Comparison of ENCODE assay signal across 11 mouse cellular contexts in the genomic region with DNA sequence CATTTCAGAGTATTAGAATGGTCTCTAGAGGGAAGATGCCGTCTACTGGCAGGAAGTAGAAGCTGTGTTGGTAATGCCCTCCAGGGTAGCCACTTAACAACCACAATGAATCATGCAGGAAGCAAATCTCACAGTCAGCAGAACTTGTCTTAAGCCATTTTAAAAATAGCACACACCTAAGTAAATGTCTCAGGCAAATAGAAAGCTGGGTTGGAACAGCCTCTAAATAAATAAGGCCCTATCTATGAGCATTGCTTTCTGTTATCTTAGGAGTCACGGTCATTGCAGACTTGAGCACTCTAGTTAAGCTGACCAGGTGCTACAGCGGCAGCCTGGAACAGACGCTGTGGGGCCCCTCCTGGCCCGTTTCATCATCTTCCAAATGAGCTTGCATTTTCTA. TPM values are rescaled to one million over a fixed set of nuclear protein-coding genes. Genes with fewer than 3 reads are reported as not detected.
A peak's percentile ranks its signal among the peaks of the same experiment; 100 is the strongest.
DNase-seq lines count a peak whose midpoint lies in the region; ATAC-seq lines count a peak whose summit lies in the region.
"Had no signal": no experiment of that assay in that cellular context is flagged by ENCODE, and none has a peak within 500 bp of the region (broad histone marks: within the 10 kb centered on the region; RNA-seq: fewer than 3 reads in every experiment).

No protein-coding gene starts in this region.

- H3K27me3 ChIP-seq in liver, embryonic 13.5 days, result no peaks in the 10 kb centered on the region
- no peaks in the 10 kb centered on the region for H3K27me3 ChIP-seq in forebrain, embryonic 15.5 days
- H3K27me3 ChIP-seq: embryonic facial prominence, embryonic 13.5 days; lung, embryonic 15.5 days had no signal

- H3K4me2 ChIP-seq in liver, embryonic 13.5 days, result peak overlapping the region; percentile 32; the same call in 1 of the 2 replicates
- H3K4me2 ChIP-seq in forebrain, embryonic 15.5 days (replicated peaks), result no peak overlapping the region
- H3K4me2 ChIP-seq: embryonic facial prominence, embryonic 13.5 days; lung, embryonic 15.5 days had no signal

- H3K9ac ChIP-seq in liver, embryonic 13.5 days, result no peak overlapping the region
- H3K9ac ChIP-seq in forebrain, embryonic 15.5 days (replicated peaks), result no peak overlapping the region
- H3K9ac ChIP-seq: embryonic facial prominence, embryonic 13.5 days; lung, embryonic 15.5 days had no signal

- peak; percentile 84 for DNase-seq in heart, adult 11 months
- DNase-seq in heart, adult 9 months (ENCODE audit: low spot score in 2 of 2), result no peak
- peak; percentile 41 for DNase-seq in thymus, postnatal 0 days (ENCODE audit: low spot score)
- no peak for DNase-seq in thymus, postnatal 10 days (ENCODE audit: low spot score in 2 of 2)
- DNase-seq in liver, embryonic 13.5 days, result peak; percentile 38
- DNase-seq in adrenal gland, adult 2 months, result no peak
- no peak for DNase-seq in spleen, postnatal 4 days (ENCODE audit: low spot score in 2 of 2)
- DNase-seq: thymus, postnatal 36 days had no signal

- ATAC-seq in liver, embryonic 13.5 days (ENCODE audit: low read depth), result peak; percentile 72
- ATAC-seq in forebrain, embryonic 15.5 days (replicated peaks), result no peak

- peaks cover 70% of the 10 kb centered on the region for H3K4me1 ChIP-seq in liver, embryonic 13.5 days (replicated peaks)
- peaks cover 3% of the 10 kb centered on the region; the same call in 1 of the 2 replicates for H3K4me1 ChIP-seq in forebrain, embryonic 15.5 days
- H3K4me1 ChIP-seq: lung, embryonic 15.5 days had no signal

- WGBS in liver, embryonic 13.5 days (ENCODE audit: insufficient replicate concordance), result 10% methylated on average over 5 of the region's 5 CpGs
- whole genome bisulfite sequencing in forebrain, embryonic 15.5 days, result 77% methylated on average over 5 of the region's 5 CpGs

- H3K27ac ChIP-seq in liver, embryonic 13.5 days, result peak overlapping the region; percentile 79
- H3K27ac ChIP-seq in forebrain, embryonic 15.5 days (replicated peaks), result no peak overlapping the region
- H3K27ac ChIP-seq: embryonic facial prominence, embryonic 13.5 days; lung, embryonic 15.5 days had no signal

- no peaks in the 10 kb centered on the region for H3K36me3 ChIP-seq in liver, embryonic 13.5 days
- no peaks in the 10 kb centered on the region for H3K36me3 ChIP-seq in forebrain, embryonic 15.5 days
- H3K36me3 ChIP-seq: embryonic facial prominence, embryonic 13.5 days; lung, embryonic 15.5 days had no signal

- no peaks in the 10 kb centered on the region for H3K9me3 ChIP-seq in liver, embryonic 13.5 days (replicated peaks)
- no peaks in the 10 kb centered on the region for H3K9me3 ChIP-seq in forebrain, embryonic 15.5 days
- H3K9me3 ChIP-seq: embryonic facial prominence, embryonic 13.5 days; lung, embryonic 15.5 days had no signal

- H3K4me3 ChIP-seq in liver, embryonic 13.5 days (replicated peaks), result no peak overlapping the region
- no peak overlapping the region for H3K4me3 ChIP-seq in forebrain, embryonic 15.5 days
- H3K4me3 ChIP-seq: embryonic facial prominence, embryonic 13.5 days; lung, embryonic 15.5 days had no signal

RNA-seq across cellular contexts. Expression of gene Eid1, which starts 5.7 kb away (rescaled TPM):
- 89.0 and 97.5 TPM in 2 replicates for polyA plus RNA-seq in thymus, postnatal 0 days (2015; fragmentation: Nextera tagmentation; extraction: Ambion mirVana)
- polyA plus RNA-seq in liver, embryonic 13.5 days (2015; fragmentation: Nextera tagmentation; extraction: Ambion mirVana), result 36.8 and 41.1 TPM in 2 replicates
- total RNA-seq in adrenal gland, adult 2 months (2021), result 100 to 1,000 TPM in 1 of 2 experiments, 10 to 100 TPM in 1; 98.6 to 141 TPM
- polyA plus RNA-seq in adrenal gland, adult 2 months (2012; rRNA removed), result 28.9 and 29.6 TPM in 2 replicates
- 314 and 348 TPM in 2 replicates for polyA plus RNA-seq in forebrain, embryonic 15.5 days (2015; fragmentation: Nextera tagmentation; extraction: Ambion mirVana)

RNA-seq across cellular contexts. Expression of gene Cep152, which starts 42.3 kb away (rescaled TPM):
- polyA plus RNA-seq in thymus, postnatal 0 days (2015; fragmentation: Nextera tagmentation; extraction: Ambion mirVana), result 7.0 and 7.5 TPM in 2 replicates
- polyA plus RNA-seq in liver, embryonic 13.5 days (2015; fragmentation: Nextera tagmentation; extraction: Ambion mirVana), result 4.1 and 5.1 TPM in 2 replicates
- 1 to 10 TPM; 2.4 to 2.8 TPM for total RNA-seq in adrenal gland, adult 2 months (2021)
- 0.44 and 0.64 TPM in 2 replicates for polyA plus RNA-seq in adrenal gland, adult 2 months (2012; rRNA removed)
- 4.4 and 4.5 TPM in 2 replicates for polyA plus RNA-seq in forebrain, embryonic 15.5 days (2015; fragmentation: Nextera tagmentation; extraction: Ambion mirVana)

RNA-seq across cellular contexts. Expression of gene Shc4, which starts 56.8 kb away (rescaled TPM):
- 0.41 and 0.81 TPM in 2 replicates for polyA plus RNA-seq in thymus, postnatal 0 days (2015; fragmentation: Nextera tagmentation; extraction: Ambion mirVana)
- polyA plus RNA-seq in liver, embryonic 13.5 days (2015; fragmentation: Nextera tagmentation; extraction: Ambion mirVana), result 0.73 and 1.0 TPM in 2 replicates
- 1 to 10 TPM; 2.4 to 3.6 TPM for total RNA-seq in adrenal gland, adult 2 months (2021)
- polyA plus RNA-seq in adrenal gland, adult 2 months (2012; rRNA removed), result 0.82 and 1.4 TPM in 2 replicates
- 1.5 and 1.6 TPM in 2 replicates for polyA plus RNA-seq in forebrain, embryonic 15.5 days (2015; fragmentation: Nextera tagmentation; extraction: Ambion mirVana)

Comparison
In these comparisons a context has a peak if more than half of its experiments do, and no peak if none do; other contexts are left out.
1. DNase-seq: peak in heart, adult 11 months (single experiment), thymus, postnatal 0 days (single experiment) and liver, embryonic 13.5 days (single experiment); none in heart, adult 9 months (0 of 2), thymus, postnatal 10 days (0 of 2), adrenal gland, adult 2 months (single experiment) and spleen, postnatal 4 days (0 of 2).